Mouse (Mus musculus) embryonic facial prominence, embryonic 14.5 days (tissue): ENCODE data around the gene 2210011C24Rik. TPM values are rescaled to one million over a fixed set of nuclear protein-coding genes. Genes with fewer than 3 reads are reported as not detected.
"Not testable (repeated sequence)": the region's sequence is repeated elsewhere in the genome, so short reads cannot be mapped to it uniquely, and the experiment has no call there.

Experiments
- ATAC-seq: fragments of 200-750 bp; cut with Nextera tagmentation; 2 replicates; pipeline ENCODE4 v1.8.0; 2017; ENCODE audit warnings: low read depth, moderate number of reproducible peaks, moderate TSS enrichment
- DNase-seq: peaks from one replicate; pipeline ENCODE4 v3.0.0-alpha.2; 2015; ENCODE audit warnings: low spot score
- H3K27ac ChIP-seq: fragments of 300-500 bp; sonication (generic); replicated peaks from 2 replicates; pipeline ENCODE4 v1.5.1; 2014; ENCODE audit warnings: low read depth, mild to moderate bottlenecking, low read length, moderate library complexity
- H3K27me3 ChIP-seq: fragments of 300-500 bp; sonication (generic); replicated peaks from 2 replicates; pipeline ENCODE4 v1.6.1; 2014; ENCODE audit warnings: low read length; ENCODE audit not compliant: control insufficient read depth, insufficient read depth
- H3K36me3 ChIP-seq: fragments of 300-500 bp; sonication (generic); 2 replicates; pipeline ENCODE4 v1.6.1; 2014; ENCODE audit warnings: low read length, mixed read lengths; ENCODE audit not compliant: control insufficient read depth, insufficient read depth
- H3K4me1 ChIP-seq: fragments of 300-500 bp; sonication (generic); 2 replicates; pipeline ENCODE4 v1.6.1; 2014; ENCODE audit warnings: antibody characterized with exemption, low read length; ENCODE audit not compliant: control insufficient read depth, insufficient read depth
- H3K4me2 ChIP-seq: fragments of 300-500 bp; sonication (generic); 2 replicates; pipeline ENCODE4 v1.6.1; 2014; ENCODE audit warnings: low read depth, mild to moderate bottlenecking, low read length, moderate library complexity, mixed read lengths
- H3K4me3 ChIP-seq: fragments of 300-500 bp; sonication (generic); 2 replicates; pipeline ENCODE4 v1.5.1; 2014; ENCODE audit warnings: low read depth, mild to moderate bottlenecking, low read length
- H3K9ac ChIP-seq: fragments of 300-500 bp; sonication (generic); 2 replicates; pipeline ENCODE4 v1.6.1; 2014; ENCODE audit warnings: low read depth, mild to moderate bottlenecking, low read length, moderate library complexity, mixed read lengths
- H3K9me3 ChIP-seq: fragments of 300-500 bp; sonication (generic); 2 replicates; pipeline ENCODE4 v1.6.1; 2016; ENCODE audit warnings: low read length; ENCODE audit not compliant: control insufficient read depth
- WGBS: fragments of 180-500 bp; shearing (Covaris S2); extraction: QIAGEN DNeasy Blood & Tissue Kit; methylation state at CpG from one replicate; pipeline ENCODE4 v1.1.7; 2014; 5-methylcytosine and 5-hydroxymethylcytosine counted together
- polyA plus RNA-seq: library from polyadenylated mRNA; unstranded; fragments of >200 nt; fragmentation: Nextera tagmentation; extraction: Ambion mirVana; gene quantifications from 2 replicates; pipeline ENCODE4 v1.2.1, GENCODE M21; 2014

Gene 2210011C24Rik
- polyA plus RNA-seq, 1 experiment from 2014 or later, result 1.4 TPM

DNA sequence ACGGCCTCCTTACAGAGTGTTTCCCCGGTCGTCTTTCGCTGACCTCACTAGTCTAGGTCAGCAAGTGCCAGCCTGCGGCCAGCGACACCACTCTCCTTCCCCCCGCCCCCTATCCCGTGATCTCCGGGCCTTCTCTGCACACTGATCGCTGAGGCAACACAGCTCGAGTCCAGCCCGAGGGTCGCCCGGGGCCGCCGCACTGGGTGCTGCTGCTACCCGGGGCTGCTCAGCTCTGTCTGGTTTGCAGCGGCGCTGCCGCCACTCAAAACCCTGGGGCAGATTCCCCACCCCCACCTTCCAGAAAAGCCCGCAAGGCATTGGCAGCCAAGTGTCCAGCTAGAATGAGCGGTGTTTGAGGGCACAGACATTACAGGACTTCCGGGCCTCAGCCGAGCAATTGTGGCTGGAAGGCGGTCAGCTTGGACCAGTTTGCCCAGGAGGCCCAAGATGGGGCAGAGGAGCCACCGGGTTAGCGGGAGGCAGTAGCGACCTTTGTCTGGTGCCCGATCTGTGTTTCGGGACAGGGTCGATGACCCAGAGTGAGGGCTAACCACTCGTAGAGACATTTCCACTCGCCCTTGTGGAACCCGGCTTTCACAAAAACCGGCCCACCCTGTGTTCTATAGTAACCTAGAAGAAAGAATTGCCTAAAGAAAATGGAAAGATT, 661 bp upstream of the 2210011C24Rik start:
- no peak overlapping the region for H3K9ac ChIP-seq
- H3K9me3 ChIP-seq, result no peaks in the 10 kb centered on the region
- peaks cover 15% of the 10 kb centered on the region for H3K4me1 ChIP-seq
- H3K4me2 ChIP-seq, result peak overlapping the region; percentile 98
- DNase-seq (no peak), ATAC-seq (no peak)
- WGBS, result 7% methylated on average over 35 of the region's 35 CpGs
- peak overlapping the region; percentile 54 for H3K4me3 ChIP-seq
- no peak overlapping the region for H3K27ac ChIP-seq
- H3K36me3 ChIP-seq, result no peaks in the 10 kb centered on the region
- peaks cover 43% of the 10 kb centered on the region for H3K27me3 ChIP-seq

DNA sequence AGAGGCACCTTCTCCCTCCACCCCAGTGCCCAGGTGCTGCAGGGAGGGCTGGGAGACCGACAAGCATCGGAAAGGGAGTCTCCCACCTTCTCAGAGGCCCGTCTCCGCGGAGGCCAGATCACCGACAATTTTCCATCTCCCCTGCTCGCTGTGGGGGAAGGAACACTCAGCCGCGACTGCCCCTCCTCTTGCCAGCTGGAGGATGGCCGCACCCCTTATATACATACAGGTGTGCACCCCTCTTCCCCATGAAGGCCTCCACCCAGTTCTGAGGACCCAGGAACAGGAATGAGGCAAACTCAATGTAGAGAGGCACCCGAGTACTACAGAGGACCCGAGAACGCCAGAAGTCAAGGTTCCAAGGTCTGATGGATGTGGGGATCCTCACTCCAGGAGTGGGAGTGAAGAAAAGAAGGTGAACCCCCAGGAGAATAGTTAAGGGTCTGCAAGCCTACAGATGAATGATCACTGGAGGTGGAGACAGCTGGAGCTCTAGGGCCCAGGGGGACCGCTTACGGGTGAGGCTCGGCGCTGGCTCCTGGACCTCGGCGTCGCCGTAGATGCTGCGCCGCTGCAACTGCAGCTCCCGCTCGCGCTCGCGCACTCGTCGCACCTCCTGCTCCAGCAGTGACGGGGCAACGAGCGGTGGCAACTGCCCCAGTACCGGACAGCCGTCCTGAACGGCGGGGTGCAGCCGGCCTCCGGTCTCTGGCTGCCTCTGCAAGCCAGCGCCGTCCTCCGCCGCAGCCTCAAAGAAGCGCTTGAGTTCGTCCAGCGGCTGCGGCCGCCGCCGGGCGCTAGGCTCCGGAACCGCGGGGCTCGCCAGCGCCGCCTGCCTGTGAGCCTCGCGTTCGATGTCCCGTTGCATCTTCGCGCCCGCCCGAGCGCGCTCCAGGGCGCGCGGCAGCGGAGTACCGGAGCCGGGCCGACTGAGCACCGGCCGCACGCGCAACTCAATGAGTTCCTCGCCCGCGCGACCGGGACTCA, 1.1 kb downstream of the 2210011C24Rik start:
- Histone ChIP-seq H3K9ac (peak overlapping the region; percentile 57), H3K4me2 (peak overlapping the region; percentile 98), H3K27ac (no peak overlapping the region), H3K36me3 (no peaks in the 10 kb centered on the region), H3K27me3 (peaks cover 43% of the 10 kb centered on the region), H3K4me1 (peaks cover 15% of the 10 kb centered on the region), H3K4me3 (peak overlapping the region; percentile 54), H3K9me3 (no peaks in the 10 kb centered on the region)
- ATAC-seq (peak; percentile 51; the same call in 1 of the 2 replicates), DNase-seq (peak; percentile 69)
- 5% methylated on average over 25 of the region's 83 CpGs for WGBS

DNA sequence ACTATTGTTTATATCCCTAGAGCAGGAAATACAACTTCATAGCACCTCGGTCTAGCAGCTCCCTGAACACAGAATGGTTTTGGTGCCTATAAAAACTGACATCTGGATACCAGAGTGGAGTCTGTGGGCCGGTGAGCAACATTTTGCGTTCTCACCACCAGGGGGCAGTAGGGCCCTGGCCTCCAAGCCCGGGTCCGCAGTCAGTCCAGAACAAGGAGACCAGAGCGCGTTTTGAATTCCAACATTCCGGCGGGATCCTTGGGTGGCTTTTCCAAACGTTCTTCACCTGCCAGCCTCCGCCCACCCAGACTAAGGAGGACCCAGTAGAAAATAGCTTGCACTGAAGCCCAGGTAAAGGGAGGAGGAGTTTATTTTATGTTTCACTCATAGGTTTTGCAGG, 2.1 kb downstream of the 2210011C24Rik start:
- no peaks in the 10 kb centered on the region for H3K9me3 ChIP-seq
- ATAC-seq (peak; percentile 50; the same call in 1 of the 2 replicates), DNase-seq (peak; percentile 82)
- H3K9ac ChIP-seq, result no peak overlapping the region
- peak overlapping the region; percentile 54; the same call in 1 of the 2 replicates for H3K4me3 ChIP-seq
- no peaks in the 10 kb centered on the region for H3K36me3 ChIP-seq
- no peak overlapping the region for H3K27ac ChIP-seq
- H3K4me1 ChIP-seq, result peaks cover 19% of the 10 kb centered on the region
- H3K27me3 ChIP-seq, result peaks cover 43% of the 10 kb centered on the region
- WGBS, result under 1% methylated on average over 11 of the region's 11 CpGs
- 0 out of 2 replicates have a peak overlapping the region, but pooled peaks have one; percentile 19 for H3K4me2 ChIP-seq

DNA sequence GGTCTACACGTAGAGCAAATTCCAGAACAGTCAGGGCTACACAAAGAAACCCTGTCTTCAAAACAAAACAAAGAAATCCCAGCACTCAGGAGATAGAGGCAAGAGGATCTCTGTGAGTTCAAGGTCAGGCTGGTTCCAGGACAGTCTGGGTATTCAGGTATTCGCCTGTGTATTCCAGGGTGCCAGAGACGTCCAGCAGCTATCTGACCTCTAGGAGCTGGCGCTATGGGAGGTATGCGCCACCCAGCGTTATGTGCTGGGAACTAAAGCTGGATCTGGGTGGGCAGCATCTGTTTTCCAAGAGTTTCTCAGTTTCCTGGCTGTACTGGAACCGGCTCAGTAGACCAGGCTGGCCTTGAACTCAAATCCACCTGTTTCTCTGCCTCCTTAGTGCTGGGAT, 3.6 kb downstream of the 2210011C24Rik start:
- WGBS, result 21% methylated on average over 7 of the region's 7 CpGs
- peaks cover 35% of the 10 kb centered on the region for H3K27me3 ChIP-seq
- no peaks in the 10 kb centered on the region for H3K9me3 ChIP-seq
- H3K4me1 ChIP-seq, result peaks cover 19% of the 10 kb centered on the region
- H3K36me3 ChIP-seq, result no peaks in the 10 kb centered on the region
- no peak overlapping the region for H3K4me2 ChIP-seq
- no peak overlapping the region for H3K4me3 ChIP-seq
- no peak overlapping the region for H3K9ac ChIP-seq
- DNase-seq, result no peak
- no peak for ATAC-seq
- no peak overlapping the region for H3K27ac ChIP-seq

DNA sequence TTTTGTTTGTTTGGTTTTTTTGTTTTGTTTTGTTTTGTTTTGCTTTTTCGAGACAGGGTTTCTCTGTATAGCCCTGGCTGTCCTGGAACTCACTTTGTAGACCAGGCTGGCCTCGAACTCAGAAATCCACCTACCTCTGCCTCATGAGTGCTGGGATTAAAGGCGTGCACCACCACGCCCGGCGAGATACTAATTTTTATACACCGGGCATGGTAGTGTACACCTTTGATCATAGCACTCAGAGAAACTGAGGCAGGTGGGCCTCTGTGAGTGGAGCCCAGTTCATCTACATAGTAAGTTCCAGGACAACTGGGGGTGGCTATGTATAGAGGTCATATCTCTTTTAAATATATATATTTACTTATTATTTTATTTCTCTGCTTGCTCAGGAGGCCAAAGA, 6.5 kb downstream of the 2210011C24Rik start:
- not testable (repeated sequence) for H3K4me2 ChIP-seq, ATAC-seq
- H3K27ac ChIP-seq, result peak overlapping the region; percentile 91

DNA sequence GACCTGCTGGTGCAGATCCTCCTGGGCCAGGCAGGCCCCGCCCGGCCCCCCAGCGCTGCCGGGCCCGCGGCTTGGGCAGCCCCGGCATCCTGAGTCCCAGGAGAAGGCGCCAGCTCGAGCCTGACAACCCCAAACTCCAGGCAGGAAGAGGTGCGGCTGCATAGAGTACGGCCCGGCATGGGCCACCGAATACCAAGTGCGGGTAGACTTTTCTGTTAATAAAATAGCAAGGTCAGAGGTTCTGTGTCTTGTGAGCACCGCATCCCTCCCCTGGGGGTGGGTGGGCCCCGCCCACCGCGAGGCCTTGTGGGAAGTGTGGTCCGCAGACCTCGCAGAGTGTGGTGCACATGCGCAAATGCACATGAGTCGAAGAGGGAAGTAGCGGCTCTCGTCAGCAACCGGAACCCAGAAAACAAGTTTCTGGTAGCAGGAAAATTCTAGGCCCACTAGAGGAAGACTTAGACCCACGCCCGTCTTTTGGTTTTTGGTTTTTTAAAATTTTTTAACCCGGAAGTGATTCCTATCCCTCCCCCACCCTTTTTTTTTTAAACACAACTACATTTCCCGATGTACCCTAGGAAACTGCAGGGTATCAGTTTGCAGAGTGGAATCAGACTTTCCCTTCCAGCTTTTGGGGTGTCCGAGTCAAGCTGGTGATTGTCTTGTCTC, 7.3 kb downstream of the 2210011C24Rik start:
- Histone ChIP-seq H3K36me3 (peaks cover 29% of the 10 kb centered on the region), H3K4me1 (peaks cover 7% of the 10 kb centered on the region; the same call in 1 of the 2 replicates), H3K4me2 (peak overlapping the region; percentile 97), H3K27ac (peak overlapping the region; percentile 91), H3K27me3 (no peaks in the 10 kb centered on the region), H3K9me3 (no peaks in the 10 kb centered on the region), H3K9ac (peak overlapping the region; percentile 67), H3K4me3 (peak overlapping the region; percentile 57)
- ATAC-seq, result peak; percentile 88
- peak; percentile 97 for DNase-seq
- WGBS, result under 1% methylated on average over 29 of the region's 30 CpGs

More for the DNA sequence above, 6.5 kb downstream of the 2210011C24Rik start:
- H3K4me1 ChIP-seq, H3K9me3 ChIP-seq, H3K9ac ChIP-seq, H3K27me3 ChIP-seq, H3K4me3 ChIP-seq, DNase-seq: not testable (repeated sequence)
- WGBS, result 93% methylated on average over 7 of the region's 7 CpGs
- H3K36me3 ChIP-seq, result peaks cover 21% of the 10 kb centered on the region

DNA sequence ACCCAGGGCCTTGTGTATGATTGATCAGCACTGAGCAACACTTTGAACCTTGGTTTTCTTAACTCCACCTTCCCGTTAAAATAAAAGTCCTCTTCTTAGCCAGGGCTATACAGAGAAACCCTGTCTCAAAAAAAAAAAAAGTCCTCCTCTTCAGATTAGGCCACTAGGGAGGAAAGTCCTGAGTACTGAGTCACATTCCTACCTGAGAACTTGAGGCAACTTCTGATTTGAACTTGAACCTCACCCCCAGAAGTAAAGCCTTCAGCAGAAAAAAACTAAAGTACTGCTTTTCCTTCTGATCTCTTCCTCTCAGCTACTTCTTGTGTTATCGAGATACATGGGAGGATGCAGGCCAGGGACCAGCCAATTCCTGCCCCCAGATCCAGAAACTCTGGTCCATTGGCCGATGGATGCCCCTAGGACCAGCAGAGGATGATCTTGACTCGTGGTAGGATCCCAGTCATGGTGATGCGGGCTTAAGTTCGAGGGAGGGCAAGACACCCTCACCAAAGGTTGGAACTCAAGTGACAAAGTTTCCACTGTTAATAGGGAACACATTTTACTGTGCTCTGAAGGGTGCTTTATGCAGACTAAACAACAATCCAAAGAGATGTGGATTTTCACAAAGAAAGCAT, 8.2 kb downstream of the 2210011C24Rik start:
- H3K27ac ChIP-seq, result peak overlapping the region; percentile 91
- WGBS, result 65% methylated on average over 6 of the region's 6 CpGs
- ATAC-seq, result no peak
- H3K36me3 ChIP-seq, result peaks cover 37% of the 10 kb centered on the region
- no peak for DNase-seq
- H3K4me1 ChIP-seq, result peaks cover 14% of the 10 kb centered on the region
- no peaks in the 10 kb centered on the region for H3K9me3 ChIP-seq
- H3K4me3 ChIP-seq, result peak overlapping the region; percentile 57
- H3K9ac ChIP-seq, result peak overlapping the region; percentile 67
- H3K4me2 ChIP-seq, result peak overlapping the region; percentile 97
- H3K27me3 ChIP-seq, result no peaks in the 10 kb centered on the region
